Mouse (Mus musculus): ENCODE results near the gene Rin3.

- TF ChIP-seq CTCF (IDR thresholded peaks at IDR 0.05; ENCODE audit: borderline replicate concordance, insufficient read depth, low read length) (no peak), POLR2A (IDR thresholded peaks at IDR 0.05; ENCODE audit: low read depth, low read length) (no peak)
Observed at GRCm38 (mm10) chr12:102243915-102244314, 38.9 kb upstream of the Rin3 start.
